Mouse (Mus musculus): ENCODE measurements around the gene Chil3. TPM values are rescaled to one million over a fixed set of nuclear protein-coding genes. Genes with fewer than 3 reads are reported as not detected.
A peak's percentile ranks its signal among the peaks of the same experiment; 100 is the strongest.

Gene Chil3
- polyA plus RNA-seq, 1 experiment from 2014 or later: not detected

GRCm38 (mm10) chr3:106171135-106171731 is 3.9 kb upstream of the Chil3 start:
- DNase-seq (ENCODE audit: low spot score) (no peak), ATAC-seq (replicated peaks; ENCODE audit: low FRiP score, low TSS enrichment, low read depth) (no peak)
- no peak overlapping the region for H3K27ac ChIP-seq (ENCODE audit: low read depth)
- no peaks in the 10 kb centered on the region for H3K4me1 ChIP-seq (replicated peaks; ENCODE audit: control insufficient read depth, insufficient read depth, low read length)
- H3K9me3 ChIP-seq (ENCODE audit: control insufficient read depth, low read length): no peaks in the 10 kb centered on the region; the same call in 1 of the 2 replicates
- no peak overlapping the region for H3K4me2 ChIP-seq (ENCODE audit: low read length)
- WGBS: 72% methylated on average over 1 of the region's 1 CpGs
- no peaks in the 10 kb centered on the region for H3K27me3 ChIP-seq (replicated peaks; ENCODE audit: control insufficient read depth, insufficient read depth, low read length)
- H3K4me3 ChIP-seq (ENCODE audit: low read depth, low read length): no peak overlapping the region
- H3K36me3 ChIP-seq (ENCODE audit: control insufficient read depth, insufficient read depth, low read length): no peaks in the 10 kb centered on the region
- no peak overlapping the region for H3K9ac ChIP-seq (ENCODE audit: low read length)

DNA sequence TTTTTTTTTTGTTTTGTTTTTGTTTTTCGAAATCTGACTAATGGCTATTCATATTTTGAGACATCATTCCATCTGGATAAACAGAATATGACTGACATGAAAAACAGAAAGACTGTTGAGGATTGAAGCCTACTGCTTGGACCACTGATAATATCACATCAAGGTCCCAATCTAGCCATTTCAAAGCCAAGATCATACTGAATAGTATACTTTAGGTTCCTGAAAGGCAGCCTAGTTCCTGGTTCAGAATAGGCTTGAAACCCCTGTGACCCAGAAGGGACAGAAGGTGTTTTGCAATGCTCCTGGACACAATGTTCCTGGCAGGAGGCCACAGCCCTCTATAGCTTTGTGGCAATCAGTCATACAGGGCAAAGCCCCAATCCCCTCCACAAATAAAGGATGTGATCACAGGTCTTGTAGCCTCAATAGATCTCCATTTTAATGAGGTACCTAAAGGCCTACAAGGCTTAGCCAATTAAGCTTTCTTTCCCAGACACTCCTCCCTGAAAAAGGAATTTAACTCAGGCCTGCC is 3.2 kb upstream of the Chil3 start:
- DNase-seq (ENCODE audit: low spot score): no peak
- Histone ChIP-seq H3K4me2 (ENCODE audit: low read length) (no peak overlapping the region), H3K4me3 (ENCODE audit: low read depth, low read length) (no peak overlapping the region), H3K27me3 (replicated peaks; ENCODE audit: control insufficient read depth, insufficient read depth, low read length) (no peaks in the 10 kb centered on the region), H3K27ac (ENCODE audit: low read depth) (no peak overlapping the region), H3K9ac (ENCODE audit: low read length) (no peak overlapping the region), H3K36me3 (ENCODE audit: control insufficient read depth, insufficient read depth, low read length) (no peaks in the 10 kb centered on the region), H3K4me1 (replicated peaks; ENCODE audit: control insufficient read depth, insufficient read depth, low read length) (no peaks in the 10 kb centered on the region), H3K9me3 (ENCODE audit: control insufficient read depth, low read length) (no peaks in the 10 kb centered on the region; the same call in 1 of the 2 replicates)
- no peak for ATAC-seq (replicated peaks; ENCODE audit: low FRiP score, low TSS enrichment, low read depth)
- WGBS: 51% methylated on average over 1 of the region's 1 CpGs

GRCm38 (mm10) chr3:106154413-106154812 is 13.0 kb downstream of the Chil3 start:
- H3K9ac ChIP-seq (ENCODE audit: low read length): no peak overlapping the region
- no peak overlapping the region for H3K4me2 ChIP-seq (ENCODE audit: low read length)
- no peak overlapping the region for H3K4me3 ChIP-seq (ENCODE audit: low read depth, low read length)
- DNase-seq (ENCODE audit: low spot score) (no peak), ATAC-seq (replicated peaks; ENCODE audit: low FRiP score, low TSS enrichment, low read depth) (no peak)
- H3K36me3 ChIP-seq (ENCODE audit: control insufficient read depth, insufficient read depth, low read length): no peaks in the 10 kb centered on the region
- no peaks in the 10 kb centered on the region for H3K27me3 ChIP-seq (replicated peaks; ENCODE audit: control insufficient read depth, insufficient read depth, low read length)
- 88% methylated on average over 2 of the region's 2 CpGs for WGBS
- no peak overlapping the region for H3K27ac ChIP-seq (ENCODE audit: low read depth)
- peaks cover 7% of the 10 kb centered on the region; the same call in 1 of the 2 replicates for H3K9me3 ChIP-seq (ENCODE audit: control insufficient read depth, low read length)
- H3K4me1 ChIP-seq (replicated peaks; ENCODE audit: control insufficient read depth, insufficient read depth, low read length): no peaks in the 10 kb centered on the region

GRCm38 (mm10) chr3:106144081-106144480 is 23.3 kb downstream of the Chil3 start:
- no peak overlapping the region for H3K4me2 ChIP-seq (ENCODE audit: low read length)
- no peaks in the 10 kb centered on the region for H3K36me3 ChIP-seq (ENCODE audit: control insufficient read depth, insufficient read depth, low read length)
- DNase-seq (ENCODE audit: low spot score): no peak
- 89% methylated on average over 10 of the region's 10 CpGs for WGBS
- no peaks in the 10 kb centered on the region for H3K27me3 ChIP-seq (replicated peaks; ENCODE audit: control insufficient read depth, insufficient read depth, low read length)
- H3K9me3 ChIP-seq (ENCODE audit: control insufficient read depth, low read length): 0 out of 2 replicates have a peak, but pooled peaks cover 3% of the 10 kb centered on the region
- no peak for ATAC-seq (replicated peaks; ENCODE audit: low FRiP score, low TSS enrichment, low read depth)
- no peaks in the 10 kb centered on the region for H3K4me1 ChIP-seq (replicated peaks; ENCODE audit: control insufficient read depth, insufficient read depth, low read length)
- H3K9ac ChIP-seq (ENCODE audit: low read length): no peak overlapping the region
- no peak overlapping the region for H3K4me3 ChIP-seq (ENCODE audit: low read depth, low read length)
- no peak overlapping the region for H3K27ac ChIP-seq (ENCODE audit: low read depth)

- WGBS: 73% methylated on average over 5 of the region's 5 CpGs
- Histone ChIP-seq H3K4me1 (replicated peaks; ENCODE audit: control insufficient read depth, insufficient read depth, low read length) (no peaks in the 10 kb centered on the region), H3K9ac (ENCODE audit: low read length) (no peak overlapping the region), H3K4me2 (ENCODE audit: low read length) (no peak overlapping the region), H3K9me3 (ENCODE audit: control insufficient read depth, low read length) (no peaks in the 10 kb centered on the region), H3K27ac (ENCODE audit: low read depth) (no peak overlapping the region), H3K27me3 (replicated peaks; ENCODE audit: control insufficient read depth, insufficient read depth, low read length) (no peaks in the 10 kb centered on the region), H3K36me3 (ENCODE audit: control insufficient read depth, insufficient read depth, low read length) (no peaks in the 10 kb centered on the region), H3K4me3 (ENCODE audit: low read depth, low read length) (no peak overlapping the region)
- ATAC-seq (replicated peaks; ENCODE audit: low FRiP score, low TSS enrichment, low read depth): no peak
- DNase-seq (ENCODE audit: low spot score): no peak
Observed at GRCm38 (mm10) chr3:106131690-106132089, 35.7 kb downstream of the Chil3 start.

- WGBS: 75% methylated on average over 4 of the region's 4 CpGs
- peak; percentile 45; the same call in 1 of the 2 replicates for ATAC-seq (replicated peaks; ENCODE audit: low FRiP score, low TSS enrichment, low read depth)
- H3K27ac ChIP-seq (ENCODE audit: low read depth): no peak overlapping the region
Observed at GRCm38 (mm10) chr3:106128807-106129493, 38.4 kb downstream of the Chil3 start.

GRCm38 (mm10) chr3:106126999-106127398 is 40.4 kb downstream of the Chil3 start:
- H3K9ac ChIP-seq (ENCODE audit: low read length): no peak overlapping the region
- H3K36me3 ChIP-seq (ENCODE audit: control insufficient read depth, insufficient read depth, low read length): no peaks in the 10 kb centered on the region
- H3K9me3 ChIP-seq (ENCODE audit: control insufficient read depth, low read length): peaks cover 4% of the 10 kb centered on the region; the same call in 1 of the 2 replicates
- DNase-seq (ENCODE audit: low spot score) (no peak), ATAC-seq (replicated peaks; ENCODE audit: low FRiP score, low TSS enrichment, low read depth) (no peak)
- no peak overlapping the region for H3K4me3 ChIP-seq (ENCODE audit: low read depth, low read length)
- H3K4me2 ChIP-seq (ENCODE audit: low read length): no peak overlapping the region
- H3K27me3 ChIP-seq (replicated peaks; ENCODE audit: control insufficient read depth, insufficient read depth, low read length): no peaks in the 10 kb centered on the region
- H3K4me1 ChIP-seq (replicated peaks; ENCODE audit: control insufficient read depth, insufficient read depth, low read length): no peaks in the 10 kb centered on the region
- no peak overlapping the region for H3K27ac ChIP-seq (ENCODE audit: low read depth)

More at GRCm38 (mm10) chr3:106128807-106129493, 38.4 kb downstream of the Chil3 start:
- Histone ChIP-seq H3K4me1 (replicated peaks; ENCODE audit: control insufficient read depth, insufficient read depth, low read length) (no peaks in the 10 kb centered on the region), H3K9me3 (ENCODE audit: control insufficient read depth, low read length) (peaks cover under 1% of the 10 kb centered on the region; the same call in 1 of the 2 replicates), H3K27me3 (replicated peaks; ENCODE audit: control insufficient read depth, insufficient read depth, low read length) (no peaks in the 10 kb centered on the region), H3K4me2 (ENCODE audit: low read length) (no peak overlapping the region), H3K9ac (ENCODE audit: low read length) (no peak overlapping the region), H3K4me3 (ENCODE audit: low read depth, low read length) (no peak overlapping the region), H3K36me3 (ENCODE audit: control insufficient read depth, insufficient read depth, low read length) (no peaks in the 10 kb centered on the region)
- DNase-seq (ENCODE audit: low spot score): no peak

- ATAC-seq (replicated peaks; ENCODE audit: low FRiP score, low TSS enrichment, low read depth): no peak
- Histone ChIP-seq H3K36me3 (ENCODE audit: control insufficient read depth, insufficient read depth, low read length) (no peaks in the 10 kb centered on the region), H3K4me1 (replicated peaks; ENCODE audit: control insufficient read depth, insufficient read depth, low read length) (no peaks in the 10 kb centered on the region), H3K4me2 (ENCODE audit: low read length) (no peak within 1 kb of the TSS), H3K27ac (ENCODE audit: low read depth) (no peak within 1 kb of the TSS), H3K9ac (ENCODE audit: low read length) (no peak within 1 kb of the TSS), H3K27me3 (replicated peaks; ENCODE audit: control insufficient read depth, insufficient read depth, low read length) (no peaks in the 10 kb centered on the region), H3K4me3 (ENCODE audit: low read depth, low read length) (no peak within 1 kb of the TSS), H3K9me3 (ENCODE audit: control insufficient read depth, low read length) (no peaks in the 10 kb centered on the region)
- DNase-seq (ENCODE audit: low spot score): no peak
- 83% methylated on average over 3 of the region's 3 CpGs for WGBS
Observed at GRCm38 (mm10) chr3:106112929-106113328, 54.4 kb downstream of the Chil3 start, which contains the start of gene Chia1. TSS of gene Chia1 (plus strand) at chr3:106113229.
